Mouse (Mus musculus): ENCODE data around the gene Tifa. TPM values are rescaled to one million over a fixed set of nuclear protein-coding genes. Genes with fewer than 3 reads are reported as not detected.

Gene Tifa
- total RNA-seq, 2 experiments from 2014 or later = 1.4 to 1.5 TPM

DNA sequence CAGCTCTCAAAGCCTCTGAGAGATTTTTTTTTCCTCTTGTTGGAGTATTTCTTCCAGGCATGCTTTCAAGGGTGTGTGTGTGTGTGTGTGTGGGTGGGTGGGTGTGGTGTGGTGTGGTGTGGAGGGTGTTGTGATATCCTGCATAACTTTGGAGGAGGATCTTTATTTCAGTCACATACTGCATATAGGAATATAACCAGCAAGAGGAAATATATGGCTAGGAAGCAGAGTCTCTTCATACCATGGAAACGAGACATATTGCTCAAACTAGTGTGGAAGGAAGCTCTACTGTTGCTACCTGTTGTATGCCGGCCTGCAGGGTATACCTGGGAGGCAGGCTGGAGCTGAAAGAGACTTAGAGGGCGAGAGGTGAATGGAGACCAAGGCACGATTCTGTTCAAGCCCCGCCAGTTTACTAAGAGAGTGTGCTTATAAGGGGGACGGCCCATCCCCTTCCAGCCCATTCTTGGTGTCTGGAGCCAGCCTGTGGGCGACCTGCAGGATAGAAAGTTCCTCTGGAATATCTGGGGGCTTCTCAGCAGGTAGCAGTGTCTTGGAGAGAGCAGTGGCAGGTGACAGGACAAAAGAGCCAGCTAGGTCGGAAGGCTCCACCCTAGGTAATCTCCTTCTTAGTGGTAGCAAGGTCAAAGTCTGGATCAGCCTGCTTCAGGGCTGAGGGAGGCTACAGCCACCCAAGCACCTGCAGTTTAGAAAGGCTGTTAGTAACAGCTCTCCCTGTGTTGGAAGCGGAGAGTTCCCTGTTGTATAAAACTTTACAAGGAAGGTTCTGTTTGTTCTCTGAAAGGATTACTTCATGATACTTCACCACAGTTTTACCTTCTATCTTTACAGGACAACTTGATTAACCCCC is 61.4 kb downstream of the Tifa start:
- intact Hi-C loops (cut with DNase I; ENCODE audit: low total_unique reads) = no loop called here
- DNase-seq = no peak

DNA sequence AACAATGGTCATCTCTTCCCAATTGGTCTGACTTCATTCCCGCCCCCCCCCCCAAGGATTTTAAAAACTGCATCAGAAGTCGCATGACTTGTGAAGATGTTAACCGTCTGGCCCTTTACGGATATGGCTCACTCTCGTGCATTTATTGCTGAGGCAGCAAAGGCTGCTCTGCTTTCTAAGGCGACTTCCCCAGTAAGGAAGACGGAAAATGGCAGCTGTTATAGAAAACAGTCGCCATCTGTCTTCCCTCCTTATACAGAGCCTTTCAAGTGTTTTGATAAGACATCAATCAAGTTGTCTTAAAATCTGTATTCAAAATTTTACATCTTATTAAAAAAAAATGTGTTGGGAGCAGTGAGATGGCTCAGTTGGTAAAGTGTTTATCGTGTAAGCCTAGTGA is 63.1 kb downstream of the Tifa start:
- DNase-seq = no peak
- intact Hi-C loops (cut with DNase I; ENCODE audit: low total_unique reads) = no loop called here

DNA sequence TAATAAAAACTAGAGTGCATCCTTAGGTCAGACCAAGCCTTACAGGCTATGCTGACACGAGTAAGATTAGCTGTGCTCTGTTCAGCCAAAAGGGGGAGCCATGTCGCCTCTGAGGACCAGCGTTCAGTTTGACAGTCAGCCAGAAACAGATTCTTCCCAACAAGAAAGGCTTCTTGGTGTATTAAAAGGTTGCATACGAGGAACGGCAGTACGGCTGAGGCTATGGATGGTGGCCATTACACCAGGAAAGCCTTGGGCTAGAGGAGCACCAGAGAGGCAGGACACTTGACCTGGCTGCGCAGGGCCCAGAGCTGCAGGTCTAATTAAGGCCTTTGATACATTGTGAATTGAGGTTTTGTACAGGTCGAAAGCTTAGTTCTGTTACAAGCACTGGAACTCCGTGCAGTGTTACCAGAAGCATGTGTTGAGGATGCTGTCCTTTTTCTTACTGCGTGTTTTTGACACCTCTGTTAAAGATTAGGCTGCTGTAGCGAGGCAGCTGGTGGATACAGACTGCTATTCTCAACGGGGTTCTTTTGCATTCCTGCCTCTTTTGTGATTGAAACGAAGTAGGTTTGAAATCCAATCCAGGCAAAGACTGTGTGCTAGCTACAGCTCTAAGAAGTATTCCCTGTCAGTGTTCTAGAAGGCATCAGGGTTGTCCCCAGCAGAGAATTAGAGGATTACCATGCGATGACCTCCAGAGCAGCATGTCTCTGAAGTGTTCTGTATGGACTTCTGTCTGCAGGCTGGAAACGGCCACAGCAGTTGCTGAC is 64.0 kb downstream of the Tifa start:
- DNase-seq = peak; percentile 63
- intact Hi-C loops (cut with DNase I; ENCODE audit: low total_unique reads) = loop anchor here (2.0 kb wide), 1 partner anchor 95 kb away; no protein-coding TSS in a partner anchor

DNA sequence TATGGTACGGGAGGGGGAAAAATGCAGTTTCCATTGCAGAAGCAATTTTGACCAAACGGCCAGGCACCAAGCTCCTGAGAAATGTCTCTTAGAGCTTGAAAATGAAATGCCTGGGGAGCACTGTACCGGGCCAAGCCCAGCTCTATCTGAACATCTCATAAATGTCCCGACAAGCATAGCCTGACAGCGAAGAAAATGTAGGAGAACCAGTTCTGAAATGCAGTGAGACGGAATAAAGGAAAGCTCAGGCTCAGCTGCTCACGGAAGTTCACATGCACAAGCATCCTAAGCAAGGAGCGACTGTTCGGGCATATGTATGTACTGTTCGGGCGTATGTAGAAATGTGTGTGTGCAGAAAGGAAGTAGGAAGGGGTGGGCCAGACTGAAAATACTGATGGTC is 71.7 kb downstream of the Tifa start:
- no peak for DNase-seq
- intact Hi-C loops (cut with DNase I; ENCODE audit: low total_unique reads) = no loop called here

DNA sequence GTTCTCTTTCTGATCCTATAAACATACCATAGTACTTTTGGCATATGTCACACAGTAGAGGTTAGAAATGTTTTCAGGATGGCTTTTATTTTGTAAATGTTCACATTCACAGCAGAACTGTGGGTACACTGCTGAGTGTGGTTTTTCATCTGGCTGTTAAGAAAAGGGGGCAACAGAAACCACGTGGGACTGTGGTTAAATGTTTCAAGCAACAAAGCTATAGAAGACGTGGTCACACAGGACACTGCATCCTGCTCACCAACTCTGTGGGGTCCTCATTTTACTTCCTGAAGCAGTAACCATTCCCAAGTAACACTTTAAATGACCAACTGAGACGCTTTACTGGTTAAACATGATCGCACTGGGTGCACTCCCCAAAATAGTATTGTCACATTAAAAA is 72.9 kb downstream of the Tifa start:
- DNase-seq = no peak
- intact Hi-C loops (cut with DNase I; ENCODE audit: low total_unique reads) = no loop called here

DNA sequence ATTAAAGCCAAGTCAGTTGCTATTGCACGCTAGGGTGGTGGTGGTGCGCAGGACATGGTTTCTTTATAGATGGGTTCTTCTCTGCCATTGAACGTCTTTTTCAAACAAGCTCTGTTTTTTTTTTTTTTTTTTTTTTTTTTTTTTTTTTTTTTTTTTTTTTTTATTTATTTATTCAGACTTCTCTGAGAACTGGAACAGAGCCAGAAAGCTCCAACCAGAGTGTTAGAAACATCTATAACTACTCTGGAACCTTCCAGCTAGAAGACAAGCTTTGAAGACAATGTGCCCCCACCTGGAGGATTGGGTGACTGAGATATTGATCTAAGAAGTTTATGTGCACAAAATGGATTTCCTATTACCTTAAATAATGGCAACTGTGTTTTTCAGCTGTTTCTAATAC is 74.0 kb downstream of the Tifa start:
- intact Hi-C loops (cut with DNase I; ENCODE audit: low total_unique reads) = no loop called here
- DNase-seq = no peak

DNA sequence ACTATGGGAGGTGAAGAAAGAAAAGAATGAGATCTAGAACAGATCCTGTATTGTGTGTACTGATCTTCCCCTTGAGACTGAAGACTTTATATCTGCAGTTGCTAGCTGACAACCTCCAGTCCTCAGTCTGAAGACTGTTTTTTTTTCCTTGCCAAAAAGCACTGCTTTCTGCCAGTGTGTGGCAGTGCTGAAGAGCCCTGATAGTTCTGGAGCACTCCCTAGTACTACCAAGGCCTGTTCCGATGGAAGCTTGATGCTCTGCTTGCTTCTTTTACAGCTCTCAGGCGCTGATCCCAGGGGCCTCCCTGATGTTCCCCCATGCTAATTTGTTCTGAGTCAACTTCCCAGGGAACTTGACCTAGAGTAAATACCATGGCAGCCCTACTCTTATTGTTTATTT is 74.6 kb downstream of the Tifa start:
- DNase-seq = no peak
- intact Hi-C loops (cut with DNase I; ENCODE audit: low total_unique reads) = no loop called here

DNA sequence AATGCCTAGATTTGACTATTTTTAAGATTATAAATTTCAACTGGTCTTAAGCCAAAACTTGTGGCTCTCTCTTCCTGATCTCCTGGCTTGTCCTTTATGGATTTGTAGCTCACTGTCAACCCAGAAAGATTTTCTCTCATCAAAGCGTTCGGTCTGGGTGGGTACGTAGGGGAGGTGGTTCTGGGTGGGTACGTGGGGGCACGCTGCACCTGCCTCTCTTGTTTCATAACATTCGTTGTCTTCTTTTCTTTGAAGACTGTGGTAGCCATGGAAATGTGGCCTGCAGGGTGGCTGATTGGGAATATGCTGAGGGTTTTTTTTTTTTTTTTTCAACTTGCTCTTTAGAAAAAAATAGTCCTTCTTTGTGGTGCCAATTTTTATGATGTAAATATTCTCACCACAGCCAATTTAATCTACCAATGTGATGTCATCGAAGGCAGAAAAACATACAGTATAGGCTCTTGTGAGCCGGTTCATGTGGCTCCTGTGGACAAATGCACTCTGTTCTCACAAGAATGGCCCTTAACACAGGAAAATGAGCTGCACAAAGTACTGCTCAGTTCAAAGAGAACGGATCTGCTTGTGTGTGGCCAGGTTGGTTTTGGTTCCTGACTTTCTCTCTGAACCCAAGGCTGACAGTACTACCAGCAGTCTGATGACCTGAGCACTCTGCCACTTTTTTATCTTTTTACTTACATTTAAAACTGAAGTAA is 78.6 kb downstream of the Tifa start:
- no peak for DNase-seq
- intact Hi-C loops (cut with DNase I; ENCODE audit: low total_unique reads) = no loop called here

DNA sequence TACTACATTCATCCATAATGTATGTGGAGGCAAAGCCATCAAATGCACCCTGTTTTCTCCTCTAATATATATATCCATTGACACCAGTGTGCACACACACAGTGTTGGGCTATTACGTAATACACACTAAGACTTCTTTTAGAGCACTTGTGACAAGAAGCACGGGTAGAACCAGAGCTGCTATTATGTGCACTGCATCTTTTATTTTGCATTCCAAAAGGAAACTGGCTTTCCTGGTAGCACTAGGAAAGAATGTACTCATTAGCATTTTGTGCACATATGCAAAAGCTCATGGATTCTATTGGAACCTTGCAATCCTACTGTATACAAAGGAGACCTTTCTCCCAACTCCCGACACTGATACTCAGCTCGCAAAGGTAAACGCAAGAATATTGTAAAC is 79.3 kb downstream of the Tifa start:
- intact Hi-C loops (cut with DNase I; ENCODE audit: low total_unique reads) = no loop called here
- no peak for DNase-seq

DNA sequence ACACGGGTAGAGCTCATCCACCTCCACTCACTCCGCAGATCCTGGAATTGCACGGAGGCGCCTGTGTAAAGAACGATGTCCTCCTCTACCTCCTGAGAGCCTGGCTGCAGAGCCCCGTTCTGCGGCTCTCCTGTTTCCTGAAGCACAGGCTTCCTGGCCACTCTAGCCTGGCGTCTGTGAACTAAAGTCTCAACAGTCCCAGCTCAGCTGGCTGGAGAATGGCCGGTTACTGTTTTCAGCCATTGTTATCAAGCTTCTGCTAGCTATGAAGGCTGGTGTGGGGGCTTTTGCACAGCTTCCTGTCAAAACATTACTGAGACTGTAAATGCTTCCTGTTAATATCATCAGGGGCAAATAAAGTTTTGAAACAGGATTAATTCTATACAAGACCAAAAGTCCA is 82.0 kb downstream of the Tifa start:
- intact Hi-C loops (cut with DNase I; ENCODE audit: low total_unique reads) = no loop called here

DNA sequence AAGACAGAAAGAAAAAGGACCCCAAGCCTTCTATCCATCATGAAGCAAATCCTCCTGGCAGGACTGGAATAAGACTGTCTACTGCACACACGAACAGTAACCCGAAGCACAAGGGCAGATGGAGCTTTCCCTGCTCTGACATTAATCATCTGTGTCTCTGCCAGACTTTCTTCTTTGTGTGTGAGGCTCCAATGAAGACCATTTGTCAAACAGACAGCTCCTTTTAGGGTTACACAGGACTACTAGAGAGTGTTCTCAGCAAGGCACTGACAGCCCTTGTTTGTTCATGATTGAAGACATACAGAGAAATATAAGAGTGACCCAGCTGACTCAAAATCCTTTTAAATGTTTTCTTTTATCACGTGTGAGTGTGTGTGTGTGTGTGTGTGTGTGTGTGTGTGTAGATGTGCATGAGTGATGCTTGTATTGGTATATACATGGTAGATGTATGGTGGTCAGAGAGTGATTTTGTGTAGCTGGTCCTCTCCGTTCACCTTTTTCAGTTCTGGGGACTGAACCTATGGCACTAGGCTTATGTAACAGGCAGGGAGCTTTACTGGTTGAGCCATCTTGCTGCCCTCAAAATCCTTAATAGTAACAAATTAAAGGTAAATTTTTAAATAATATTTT is 84.8 kb downstream of the Tifa start:
- DNase-seq = no peak
- intact Hi-C loops (cut with DNase I; ENCODE audit: low total_unique reads) = no loop called here

More for the DNA sequence above, 82.0 kb downstream of the Tifa start:
- DNase-seq = no peak

DNA sequence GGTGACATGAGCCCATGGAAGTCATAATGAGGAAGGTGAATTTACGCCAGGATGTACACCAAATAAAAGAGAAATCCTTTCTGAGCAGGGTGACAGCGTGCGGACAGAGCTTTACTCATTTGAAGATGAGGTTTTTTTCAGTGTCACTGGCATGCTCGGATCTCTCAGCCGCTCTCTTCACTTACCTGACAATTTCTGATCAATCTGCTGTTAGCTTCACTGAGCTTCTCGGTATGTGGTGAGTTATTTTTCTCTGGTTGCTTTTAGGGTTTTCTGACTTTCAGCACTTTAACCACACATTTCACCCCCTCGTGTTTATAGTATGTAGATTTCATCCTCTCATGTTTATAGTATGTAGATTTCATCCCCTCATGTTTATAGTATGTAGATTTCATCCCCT is 85.5 kb downstream of the Tifa start:
- no peak for DNase-seq
- intact Hi-C loops (cut with DNase I; ENCODE audit: low total_unique reads) = no loop called here

DNA sequence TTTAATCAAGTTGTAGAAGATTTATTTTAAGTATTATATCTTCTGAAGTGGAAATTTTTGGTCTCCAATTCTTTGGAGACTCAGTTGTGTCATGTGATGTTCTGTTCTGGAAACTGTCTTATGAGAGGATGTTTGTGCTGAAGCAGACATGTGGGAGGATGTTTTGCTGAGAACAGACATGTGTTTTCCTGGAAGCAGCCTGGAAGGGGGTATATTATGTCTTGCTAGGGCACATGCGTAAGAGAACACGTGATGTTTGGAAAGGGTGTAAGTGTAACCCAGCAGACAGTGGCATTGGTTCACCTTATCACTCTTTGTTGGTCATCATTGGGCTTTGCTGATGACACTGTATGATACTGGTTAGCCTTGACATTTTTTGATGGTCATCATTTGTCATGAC is 85.9 kb downstream of the Tifa start:
- intact Hi-C loops (cut with DNase I; ENCODE audit: low total_unique reads) = no loop called here
- DNase-seq = no peak

DNA sequence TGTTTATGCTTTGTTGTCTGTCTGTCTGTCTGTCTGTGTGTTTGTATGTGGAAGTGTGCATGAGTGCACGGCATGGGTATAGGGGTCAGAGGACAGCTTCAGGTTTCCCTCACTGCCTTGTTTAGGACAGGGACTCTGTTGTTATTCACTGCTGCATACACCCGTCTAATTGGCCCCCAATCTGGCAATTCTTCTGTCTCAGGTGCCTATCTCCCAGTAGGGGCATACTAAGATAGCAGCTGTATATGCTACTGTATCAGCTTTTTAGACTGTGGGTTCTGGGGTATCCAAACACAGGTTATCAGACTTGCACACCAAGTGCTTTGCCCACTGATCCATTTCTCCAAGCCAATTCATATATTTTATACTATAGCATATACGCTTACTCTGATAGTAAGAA is 90.4 kb downstream of the Tifa start:
- DNase-seq = no peak
- intact Hi-C loops (cut with DNase I; ENCODE audit: low total_unique reads) = no loop called here

DNA sequence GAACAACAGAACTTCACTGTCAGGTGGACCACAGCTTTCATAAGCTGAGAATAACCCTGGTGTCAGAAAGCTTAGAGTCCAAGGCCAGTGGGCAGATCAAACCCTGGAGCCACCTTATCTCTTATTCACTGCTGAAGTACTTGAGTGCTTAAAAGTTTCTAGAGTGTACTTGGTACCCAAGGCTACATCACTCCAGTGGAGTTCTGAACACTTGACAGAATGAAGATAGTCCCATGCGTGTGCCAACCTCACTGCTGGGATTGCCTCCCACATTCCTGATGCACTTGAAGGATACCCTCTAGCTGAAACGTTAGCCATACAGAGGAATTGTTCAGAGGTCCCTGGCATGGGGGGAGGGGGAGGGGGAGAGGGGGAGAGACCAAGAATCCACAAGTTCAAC is 92.1 kb downstream of the Tifa start:
- intact Hi-C loops (cut with DNase I; ENCODE audit: low total_unique reads) = no loop called here

More for the DNA sequence above, 92.1 kb downstream of the Tifa start:
- DNase-seq = no peak

Other genes with a start within 250 kb of the Tifa start
- gene Larp7, start 236.5 kb upstream of the Tifa start, total RNA-seq (2021) = 10 to 100 TPM; 10.8 to 12.3 TPM
- gene Zgrf1, start 236.3 kb upstream of the Tifa start, total RNA-seq (2021) = 1 to 10 TPM in 1 of 2 experiments, under 1 TPM in 1; 1.00 to 1.4 TPM
- not detected for gene Neurog2, start 156.7 kb upstream of the Tifa start, total RNA-seq (2021)
- 1 to 10 TPM in 1 of 2 experiments, under 1 TPM in 1; 0.93 to 1.7 TPM for gene Alpk1, start 9.3 kb upstream of the Tifa start, total RNA-seq (2021)
- gene Ap1ar, start 47.7 kb downstream of the Tifa start, total RNA-seq (2021) = 10 to 100 TPM; 15.3 to 16.4 TPM
- gene Fam241a, start 106.5 kb downstream of the Tifa start, total RNA-seq (2021) = 1 to 10 TPM; 3.9 to 4.1 TPM